In the genomic region with DNA sequence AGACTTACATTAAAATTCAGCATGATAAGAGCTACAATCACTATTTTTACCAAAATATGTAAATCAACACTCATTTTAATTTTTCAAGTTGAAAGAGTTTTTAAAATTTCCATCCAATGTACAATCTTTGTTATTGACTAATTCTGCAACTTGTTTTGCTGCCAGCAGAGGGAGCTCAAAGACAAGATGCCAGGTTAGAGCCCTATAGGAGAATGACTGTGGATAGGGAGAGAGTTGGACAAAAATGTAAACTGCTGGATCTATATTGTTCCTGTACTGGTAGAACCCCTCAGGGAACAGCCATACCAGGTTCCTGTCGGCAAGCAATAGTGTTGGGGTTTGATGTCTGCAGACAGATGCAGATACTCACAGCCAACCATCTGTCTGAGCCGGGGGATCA, we compare ENCODE assay signal across 9 mouse cellular contexts.
A peak's percentile ranks its signal among the peaks of the same experiment; 100 is the strongest.
DNase-seq lines count a peak whose midpoint lies in the region; ATAC-seq and TF ChIP-seq lines count a peak whose summit lies in the region.
"Had no signal": no experiment of that assay in that cellular context is flagged by ENCODE, and none has a peak within 500 bp of the region (broad histone marks: within the 10 kb centered on the region; RNA-seq: fewer than 3 reads in every experiment).

No protein-coding gene starts in this region.

- no peaks in the 10 kb centered on the region for H3K9me3 ChIP-seq in hindbrain, embryonic 14.5 days (ENCODE audit: control insufficient read depth, low read length)
- H3K9me3 ChIP-seq in stomach, postnatal 0 days (ENCODE audit: control insufficient read depth, low read length): no peaks in the 10 kb centered on the region
- H3K9me3 ChIP-seq: heart, embryonic 15.5 days had no signal

- H3K27ac ChIP-seq in hindbrain, embryonic 14.5 days: no peak overlapping the region
- H3K27ac ChIP-seq in stomach, postnatal 0 days (replicated peaks): no peak overlapping the region
- H3K27ac ChIP-seq: heart, embryonic 15.5 days had no signal

- no peaks in the 10 kb centered on the region for H3K36me3 ChIP-seq in hindbrain, embryonic 14.5 days (replicated peaks; ENCODE audit: control insufficient read depth, insufficient read depth)
- H3K36me3 ChIP-seq in stomach, postnatal 0 days (ENCODE audit: control insufficient read depth, insufficient read depth, low read length): no peaks in the 10 kb centered on the region
- H3K36me3 ChIP-seq: heart, embryonic 15.5 days had no signal

- H3K4me3 ChIP-seq in hindbrain, embryonic 14.5 days (replicated peaks; ENCODE audit: low read length): no peak overlapping the region
- H3K4me3 ChIP-seq in stomach, postnatal 0 days (ENCODE audit: low read depth, low read length): no peak overlapping the region
- H3K4me3 ChIP-seq: heart, embryonic 15.5 days had no signal

- no peak overlapping the region for H3K4me2 ChIP-seq in hindbrain, embryonic 14.5 days (replicated peaks)
- no peak overlapping the region for H3K4me2 ChIP-seq in stomach, postnatal 0 days (replicated peaks; ENCODE audit: low read depth)
- H3K4me2 ChIP-seq: heart, embryonic 15.5 days had no signal

- no peak for TF ChIP-seq EP300 in stomach, postnatal 0 days (optimal IDR thresholded peaks at IDR 0.05)

- TF ChIP-seq CTCF in stomach, postnatal 0 days (IDR thresholded peaks at IDR 0.05; ENCODE audit: low read depth): peak; percentile 80

- peak; percentile 69; the same call in 1 of the 2 replicates for ATAC-seq in hindbrain, embryonic 14.5 days (ENCODE audit: low FRiP score)
- no peak for ATAC-seq in stomach, postnatal 0 days (ENCODE audit: low FRiP score, low TSS enrichment)

- no peaks in the 10 kb centered on the region for H3K27me3 ChIP-seq in hindbrain, embryonic 14.5 days (ENCODE audit: control insufficient read depth, insufficient read depth, low read length)
- no peaks in the 10 kb centered on the region for H3K27me3 ChIP-seq in stomach, postnatal 0 days (ENCODE audit: control insufficient read depth, insufficient read depth, low read length)
- H3K27me3 ChIP-seq: heart, embryonic 15.5 days had no signal

- H3K4me1 ChIP-seq in hindbrain, embryonic 14.5 days (replicated peaks; ENCODE audit: control insufficient read depth, insufficient read depth, low read length): no peaks in the 10 kb centered on the region
- H3K4me1 ChIP-seq in stomach, postnatal 0 days (replicated peaks; ENCODE audit: control insufficient read depth, insufficient read depth): no peaks in the 10 kb centered on the region
- H3K4me1 ChIP-seq: heart, embryonic 15.5 days had no signal

- 58% methylated on average over 2 of the region's 2 CpGs for WGBS in hindbrain, embryonic 14.5 days
- WGBS in stomach, postnatal 0 days: 59% methylated on average over 2 of the region's 2 CpGs

- intact Hi-C loops in gastrocnemius, postnatal 14 days (cut with DNase I; ENCODE audit: low total_unique reads): no loop called here
- intact Hi-C loops in left cerebral cortex, postnatal 4 days (cut with DNase I): loop anchor here (2.0 kb wide), 2 partner anchors 514 to 552 kb away; no protein-coding TSS in a partner anchor

- DNase-seq in gastrocnemius, postnatal 10 days: peak; percentile 4
- no peak for DNase-seq in gastrocnemius, postnatal 14 days
- peak; percentile 19 for DNase-seq in 416B (ENCODE audit: low read depth)
- peak; percentile 5 for DNase-seq in cerebellum, adult 8-10 months
- DNase-seq in hindbrain, embryonic 14.5 days (ENCODE audit: low spot score): peak; percentile 69
- peak; percentile 12 for DNase-seq in left cerebral cortex, postnatal 4 days
- DNase-seq in stomach, postnatal 0 days (ENCODE audit: low spot score): peak; percentile 16
- DNase-seq in spleen, postnatal 10 days (ENCODE audit: low spot score in 2 of 2): no peak

- no peak overlapping the region for H3K9ac ChIP-seq in hindbrain, embryonic 14.5 days
- H3K9ac ChIP-seq in stomach, postnatal 0 days (ENCODE audit: low read length): no peak overlapping the region
- H3K9ac ChIP-seq: heart, embryonic 15.5 days had no signal

Comparison
In these comparisons a context has a peak if more than half of its experiments do, and no peak if none do; other contexts are left out.
1. DNase-seq: peak in gastrocnemius, postnatal 10 days (single experiment), 416B (single experiment), cerebellum, adult 8-10 months (single experiment), hindbrain, embryonic 14.5 days (single experiment), left cerebral cortex, postnatal 4 days (single experiment) and stomach, postnatal 0 days (single experiment); none in gastrocnemius, postnatal 14 days (single experiment) and spleen, postnatal 10 days (0 of 2).